ENCODE assay signal across 8 mouse cellular contexts in genomic region chr11:51261680-51262219, GRCm38 (mm10). TPM values are rescaled to one million over a fixed set of nuclear protein-coding genes. Genes with fewer than 3 reads are reported as not detected.
DNase-seq lines count a peak whose midpoint lies in the region; ATAC-seq lines count a peak whose summit lies in the region.

Clk4 (plus strand) TSS chr11:51261730.

- peak within 1 kb of the TSS; percentile 66 for H3K9ac ChIP-seq in forebrain, embryonic 16.5 days (replicated peaks; ENCODE audit: low read depth, low read length)
- H3K9ac ChIP-seq in hindbrain, embryonic 14.5 days = peak within 1 kb of the TSS; percentile 99
- H3K9ac ChIP-seq in liver, embryonic 16.5 days (ENCODE audit: low read depth, low read length) = peak within 1 kb of the TSS; percentile 99

- 69% methylated on average over 3 of the region's 3 CpGs for WGBS in forebrain, embryonic 16.5 days
- WGBS in hindbrain, embryonic 14.5 days = 77% methylated on average over 3 of the region's 3 CpGs
- 59% methylated on average over 3 of the region's 3 CpGs for whole genome bisulfite sequencing in liver, embryonic 16.5 days (ENCODE audit: insufficient replicate concordance)

- peak within 1 kb of the TSS; percentile 86 for H3K4me3 ChIP-seq in forebrain, embryonic 16.5 days (replicated peaks; ENCODE audit: low read length)
- peak within 1 kb of the TSS; percentile 97 for H3K4me3 ChIP-seq in hindbrain, embryonic 14.5 days (replicated peaks; ENCODE audit: low read length)
- H3K4me3 ChIP-seq in liver, embryonic 16.5 days (ENCODE audit: low read depth, low read length) = peak within 1 kb of the TSS; percentile 76

- no peak for ATAC-seq in forebrain, embryonic 16.5 days
- no peak for ATAC-seq in hindbrain, embryonic 14.5 days (ENCODE audit: low FRiP score)
- no peak for ATAC-seq in liver, embryonic 16.5 days (ENCODE audit: low read depth)

- peak within 1 kb of the TSS; percentile 58 for H3K27ac ChIP-seq in forebrain, embryonic 16.5 days (ENCODE audit: low read length)
- H3K27ac ChIP-seq in hindbrain, embryonic 14.5 days = peak within 1 kb of the TSS; percentile 98
- peak within 1 kb of the TSS; percentile 98 for H3K27ac ChIP-seq in liver, embryonic 16.5 days (ENCODE audit: low read length)

- H3K27me3 ChIP-seq in forebrain, embryonic 16.5 days (replicated peaks; ENCODE audit: control insufficient read depth, insufficient read depth, low read length) = no peaks in the 10 kb centered on the region; the same call in 1 of the 2 replicates
- no peaks in the 10 kb centered on the region for H3K27me3 ChIP-seq in hindbrain, embryonic 14.5 days (ENCODE audit: control insufficient read depth, insufficient read depth, low read length)
- no peaks in the 10 kb centered on the region for H3K27me3 ChIP-seq in liver, embryonic 16.5 days (ENCODE audit: control insufficient read depth, insufficient read depth, low read depth, low read length)

- H3K4me1 ChIP-seq in forebrain, embryonic 16.5 days (replicated peaks; ENCODE audit: control insufficient read depth, insufficient read depth, low read length) = peaks cover 25% of the 10 kb centered on the region
- peaks cover 23% of the 10 kb centered on the region for H3K4me1 ChIP-seq in hindbrain, embryonic 14.5 days (replicated peaks; ENCODE audit: control insufficient read depth, insufficient read depth, low read length)
- peaks cover 25% of the 10 kb centered on the region for H3K4me1 ChIP-seq in liver, embryonic 16.5 days (ENCODE audit: control insufficient read depth, low read depth, low read length)

- H3K4me2 ChIP-seq in forebrain, embryonic 16.5 days (ENCODE audit: low read length) = peak within 1 kb of the TSS; percentile 68
- peak within 1 kb of the TSS; percentile 74 for H3K4me2 ChIP-seq in hindbrain, embryonic 14.5 days (replicated peaks)
- peak within 1 kb of the TSS; percentile 98 for H3K4me2 ChIP-seq in liver, embryonic 16.5 days (ENCODE audit: low read depth, low read length)

- no peaks in the 10 kb centered on the region for H3K36me3 ChIP-seq in forebrain, embryonic 16.5 days (ENCODE audit: control insufficient read depth, insufficient read depth)
- no peaks in the 10 kb centered on the region for H3K36me3 ChIP-seq in hindbrain, embryonic 14.5 days (replicated peaks; ENCODE audit: control insufficient read depth, insufficient read depth)
- H3K36me3 ChIP-seq in liver, embryonic 16.5 days (ENCODE audit: control insufficient read depth, insufficient read depth) = peaks cover 2% of the 10 kb centered on the region

- H3K9me3 ChIP-seq in forebrain, embryonic 16.5 days (ENCODE audit: control insufficient read depth, low read length) = no peaks in the 10 kb centered on the region
- H3K9me3 ChIP-seq in hindbrain, embryonic 14.5 days (ENCODE audit: control insufficient read depth, low read length) = no peaks in the 10 kb centered on the region
- no peaks in the 10 kb centered on the region for H3K9me3 ChIP-seq in liver, embryonic 16.5 days (replicated peaks; ENCODE audit: control insufficient read depth, low read length)

- DNase-seq in heart, adult 18-20 months = no peak
- no peak for DNase-seq in heart, adult 9 months (ENCODE audit: low spot score in 2 of 2)
- no peak for DNase-seq in adrenal gland, adult 2 months
- no peak for DNase-seq in hindbrain, embryonic 14.5 days (ENCODE audit: low spot score)
- no peak for DNase-seq in c-Kit-positive CD71-positive TER-119-positive erythroid progenitor cells, embryonic 14.5 days (ENCODE audit: low spot score)
- no peak for DNase-seq in adipocyte (ENCODE audit: low spot score)

RNA-seq across cellular contexts. Expression of gene Clk4, which starts in this region (rescaled TPM):
- 10 to 100 TPM; 26.9 to 37.2 TPM for total RNA-seq in heart, adult 18-20 months (2021)
- total RNA-seq in adrenal gland, adult 2 months (2021) = 100 to 1,000 TPM in 1 of 2 experiments, 10 to 100 TPM in 1; 64.9 to 108 TPM
- 5.3 and 6.8 TPM in 2 replicates for polyA plus RNA-seq in adrenal gland, adult 2 months (2012; rRNA removed)
- 174 and 188 TPM in 2 replicates for polyA plus RNA-seq in forebrain, embryonic 16.5 days (2015; fragmentation: Nextera tagmentation; extraction: Ambion mirVana)
- polyA plus RNA-seq in hindbrain, embryonic 14.5 days (2014; fragmentation: Nextera tagmentation; extraction: Ambion mirVana) = 132 and 144 TPM in 2 replicates
- 54.7 and 58.7 TPM in 2 replicates for polyA plus RNA-seq in liver, embryonic 16.5 days (2015; fragmentation: Nextera tagmentation; extraction: Ambion mirVana)
